Mouse (Mus musculus): ENCODE measurements around the gene Lrba. TPM values are rescaled to one million over a fixed set of nuclear protein-coding genes. Genes with fewer than 3 reads are reported as not detected.

Gene Lrba
- total RNA-seq, 4 experiments from 2014 or later: 41.7 to 59.7 (median 47.9) TPM

GRCm38 (mm10) chr3:86522880-86523505 lies 298.5 kb downstream of the Lrba start:
- DNase-seq: no peak

GRCm38 (mm10) chr3:86531531-86532269 lies 307.2 kb downstream of the Lrba start:
- DNase-seq: no peak

- no peak for DNase-seq
These were observed 312.3 kb downstream of the Lrba start for GRCm38 (mm10) chr3:86536751-86537150.

- DNase-seq: peak; percentile 44
These were observed 314.4 kb downstream of the Lrba start for GRCm38 (mm10) chr3:86538645-86539554.

- DNase-seq: no peak
These were observed 315.2 kb downstream of the Lrba start for GRCm38 (mm10) chr3:86539555-86540168.

GRCm38 (mm10) chr3:86541074-86541614 lies 316.7 kb downstream of the Lrba start:
- no peak for DNase-seq

- no peak for DNase-seq
These were observed 317.4 kb downstream of the Lrba start for GRCm38 (mm10) chr3:86541863-86542397.

- no peak for DNase-seq
These were observed 320.3 kb downstream of the Lrba start for GRCm38 (mm10) chr3:86544785-86545184.

- no peak for DNase-seq
These were observed 321.5 kb downstream of the Lrba start for GRCm38 (mm10) chr3:86545945-86546344.

- DNase-seq: peak; percentile 67
These were observed 322.2 kb downstream of the Lrba start for GRCm38 (mm10) chr3:86546471-86547250.

GRCm38 (mm10) chr3:86547251-86547791 lies 322.8 kb downstream of the Lrba start:
- DNase-seq: no peak

- no peak for DNase-seq
These were observed 323.9 kb downstream of the Lrba start, which contains the start of gene Mab21l2 for GRCm38 (mm10) chr3:86548091-86549015. Mab21l2 (minus strand) TSS chr3:86548629.

GRCm38 (mm10) chr3:86550301-86551010 lies 326.0 kb downstream of the Lrba start:
- no peak for DNase-seq

- DNase-seq: no peak
These were observed 326.7 kb downstream of the Lrba start for GRCm38 (mm10) chr3:86551011-86551728.

- no peak for DNase-seq
These were observed 327.7 kb downstream of the Lrba start for GRCm38 (mm10) chr3:86552170-86552569.

- DNase-seq: no peak
These were observed 334.5 kb downstream of the Lrba start for GRCm38 (mm10) chr3:86558976-86559375.

- no peak for DNase-seq
These were observed 335.2 kb downstream of the Lrba start for GRCm38 (mm10) chr3:86559635-86560034.
